Mouse (Mus musculus): ENCODE measurements around the gene Gm9945.

Gm9945 gene

GRCm38 (mm10) chr11:53481088-53481730 is 1.2 kb downstream of the Gm9945 start:
- TF ChIP-seq CTCF (conservative IDR thresholded peaks at IDR 0.05; ENCODE audit: low read length) (no peak), NANOG (IDR thresholded peaks at IDR 0.05; ENCODE audit: borderline replicate concordance, low read length) (no peak)

GRCm38 (mm10) chr11:53483159-53483891 is 3.4 kb downstream of the Gm9945 start:
- Histone ChIP-seq H3K36me3 (ENCODE audit: insufficient read depth, low read length) (no peaks in the 10 kb centered on the region), H3K4me1 (replicated peaks; ENCODE audit: low read depth, low read length) (peaks cover 19% of the 10 kb centered on the region), H3K4me3 (replicated peaks; ENCODE audit: low read length) (no peak overlapping the region), H3K27me3 (ENCODE audit: insufficient read depth, low read length) (peaks cover 73% of the 10 kb centered on the region), H3K9me3 (ENCODE audit: low read length) (no peaks in the 10 kb centered on the region)
- TF ChIP-seq POU5F1 (IDR thresholded peaks at IDR 0.05; ENCODE audit: borderline replicate concordance, low read length) = no peak
- no peak for TF ChIP-seq CTCF (conservative IDR thresholded peaks at IDR 0.05; ENCODE audit: low read length)
- no peak for TF ChIP-seq NANOG (IDR thresholded peaks at IDR 0.05; ENCODE audit: borderline replicate concordance, low read length)

More at GRCm38 (mm10) chr11:53481088-53481730, 1.2 kb downstream of the Gm9945 start:
- no peak overlapping the region for H3K4me3 ChIP-seq (replicated peaks; ENCODE audit: low read length)
- peaks cover 71% of the 10 kb centered on the region for H3K27me3 ChIP-seq (ENCODE audit: insufficient read depth, low read length)
- peaks cover 11% of the 10 kb centered on the region for H3K4me1 ChIP-seq (replicated peaks; ENCODE audit: low read depth, low read length)
- no peaks in the 10 kb centered on the region for H3K9me3 ChIP-seq (ENCODE audit: low read length)
- no peaks in the 10 kb centered on the region for H3K36me3 ChIP-seq (ENCODE audit: insufficient read depth, low read length)

GRCm38 (mm10) chr11:53485719-53486118 is 5.8 kb downstream of the Gm9945 start:
- Histone ChIP-seq H3K9me3 (ENCODE audit: low read length) (no peaks in the 10 kb centered on the region), H3K4me1 (replicated peaks; ENCODE audit: low read depth, low read length) (peaks cover 17% of the 10 kb centered on the region), H3K27me3 (ENCODE audit: insufficient read depth, low read length) (peaks cover 51% of the 10 kb centered on the region), H3K4me3 (replicated peaks; ENCODE audit: low read length) (no peak overlapping the region), H3K36me3 (ENCODE audit: insufficient read depth, low read length) (no peaks in the 10 kb centered on the region)
- TF ChIP-seq CTCF (conservative IDR thresholded peaks at IDR 0.05; ENCODE audit: low read length) (peak; percentile 78), POU5F1 (IDR thresholded peaks at IDR 0.05; ENCODE audit: borderline replicate concordance, low read length) (no peak)

GRCm38 (mm10) chr11:53486351-53486750 is 6.4 kb downstream of the Gm9945 start:
- Histone ChIP-seq H3K9me3 (ENCODE audit: low read length) (no peaks in the 10 kb centered on the region), H3K4me1 (replicated peaks; ENCODE audit: low read depth, low read length) (peaks cover 17% of the 10 kb centered on the region), H3K36me3 (ENCODE audit: insufficient read depth, low read length) (no peaks in the 10 kb centered on the region), H3K4me3 (replicated peaks; ENCODE audit: low read length) (peak overlapping the region; percentile 71), H3K27me3 (ENCODE audit: insufficient read depth, low read length) (peaks cover 45% of the 10 kb centered on the region)
- no peak for TF ChIP-seq NANOG (IDR thresholded peaks at IDR 0.05; ENCODE audit: borderline replicate concordance, low read length)
- no peak for TF ChIP-seq POU5F1 (IDR thresholded peaks at IDR 0.05; ENCODE audit: borderline replicate concordance, low read length)
- no peak for TF ChIP-seq CTCF (conservative IDR thresholded peaks at IDR 0.05; ENCODE audit: low read length)

GRCm38 (mm10) chr11:53486822-53487594 is 7.0 kb downstream of the Gm9945 start:
- H3K27me3 ChIP-seq (ENCODE audit: insufficient read depth, low read length) = peaks cover 42% of the 10 kb centered on the region
- no peak for TF ChIP-seq POU5F1 (IDR thresholded peaks at IDR 0.05; ENCODE audit: borderline replicate concordance, low read length)
- TF ChIP-seq CTCF (conservative IDR thresholded peaks at IDR 0.05; ENCODE audit: low read length) = no peak
- no peak for TF ChIP-seq NANOG (IDR thresholded peaks at IDR 0.05; ENCODE audit: borderline replicate concordance, low read length)
- H3K4me3 ChIP-seq (replicated peaks; ENCODE audit: low read length) = peak overlapping the region; percentile 71
- H3K9me3 ChIP-seq (ENCODE audit: low read length) = no peaks in the 10 kb centered on the region
- no peaks in the 10 kb centered on the region for H3K36me3 ChIP-seq (ENCODE audit: insufficient read depth, low read length)
- peaks cover 21% of the 10 kb centered on the region for H3K4me1 ChIP-seq (replicated peaks; ENCODE audit: low read depth, low read length)

- H3K36me3 ChIP-seq (ENCODE audit: insufficient read depth, low read length) = no peaks in the 10 kb centered on the region
- no peak overlapping the region for H3K4me3 ChIP-seq (replicated peaks; ENCODE audit: low read length)
- H3K9me3 ChIP-seq (ENCODE audit: low read length) = no peaks in the 10 kb centered on the region
- peaks cover 25% of the 10 kb centered on the region for H3K4me1 ChIP-seq (replicated peaks; ENCODE audit: low read depth, low read length)
- peaks cover 30% of the 10 kb centered on the region for H3K27me3 ChIP-seq (ENCODE audit: insufficient read depth, low read length)
- no peak for TF ChIP-seq POU5F1 (IDR thresholded peaks at IDR 0.05; ENCODE audit: borderline replicate concordance, low read length)
- no peak for TF ChIP-seq NANOG (IDR thresholded peaks at IDR 0.05; ENCODE audit: borderline replicate concordance, low read length)
- TF ChIP-seq CTCF (conservative IDR thresholded peaks at IDR 0.05; ENCODE audit: low read length) = peak; percentile 60
Measured at GRCm38 (mm10) chr11:53489007-53489406, 9.0 kb downstream of the Gm9945 start.

GRCm38 (mm10) chr11:53489421-53489820 is 9.5 kb downstream of the Gm9945 start:
- Histone ChIP-seq H3K36me3 (ENCODE audit: insufficient read depth, low read length) (no peaks in the 10 kb centered on the region), H3K9me3 (ENCODE audit: low read length) (no peaks in the 10 kb centered on the region), H3K4me3 (replicated peaks; ENCODE audit: low read length) (no peak overlapping the region), H3K27me3 (ENCODE audit: insufficient read depth, low read length) (peaks cover 30% of the 10 kb centered on the region), H3K4me1 (replicated peaks; ENCODE audit: low read depth, low read length) (peaks cover 25% of the 10 kb centered on the region)
- TF ChIP-seq NANOG (IDR thresholded peaks at IDR 0.05; ENCODE audit: borderline replicate concordance, low read length) (no peak), POU5F1 (IDR thresholded peaks at IDR 0.05; ENCODE audit: borderline replicate concordance, low read length) (no peak), CTCF (conservative IDR thresholded peaks at IDR 0.05; ENCODE audit: low read length) (no peak)

GRCm38 (mm10) chr11:53491954-53492401 is 12.0 kb downstream of the Gm9945 start:
- Histone ChIP-seq H3K36me3 (ENCODE audit: insufficient read depth, low read length) (no peaks in the 10 kb centered on the region), H3K9me3 (ENCODE audit: low read length) (no peaks in the 10 kb centered on the region), H3K4me1 (replicated peaks; ENCODE audit: low read depth, low read length) (peaks cover 14% of the 10 kb centered on the region), H3K4me3 (replicated peaks; ENCODE audit: low read length) (no peak overlapping the region), H3K27me3 (ENCODE audit: insufficient read depth, low read length) (peaks cover 23% of the 10 kb centered on the region)
- TF ChIP-seq NANOG (IDR thresholded peaks at IDR 0.05; ENCODE audit: borderline replicate concordance, low read length) = no peak
- TF ChIP-seq POU5F1 (IDR thresholded peaks at IDR 0.05; ENCODE audit: borderline replicate concordance, low read length) = no peak
- no peak for TF ChIP-seq CTCF (conservative IDR thresholded peaks at IDR 0.05; ENCODE audit: low read length)

Data from E14TG2a.4 (cell line).